Mouse (Mus musculus): Measurements from ENCODE around the gene Pex6.
A peak's percentile ranks its signal among the peaks of the same experiment; 100 is the strongest.

Gene Pex6

GRCm38 (mm10) chr17:46710959-46711597 lies at the start of gene Pex6:
Gene Pex6 (plus strand): TSS chr17:46711463.
- Histone ChIP-seq H3K36me3 (ENCODE audit: control insufficient read depth, insufficient read depth, low read length, poor library complexity, severe bottlenecking) (peaks cover 9% of the 10 kb centered on the region), H3K27me3 (ENCODE audit: control insufficient read depth, insufficient read depth, low read length, poor library complexity, severe bottlenecking) (no peaks in the 10 kb centered on the region)
- DNase-seq (ENCODE audit: low read depth, low spot score): peak; percentile 93

- H3K27me3 ChIP-seq (ENCODE audit: control insufficient read depth, insufficient read depth, low read length, poor library complexity, severe bottlenecking): no peaks in the 10 kb centered on the region
- no peak for DNase-seq (ENCODE audit: low read depth, low spot score)
- peaks cover 5% of the 10 kb centered on the region; the same call in 1 of the 2 replicates for H3K36me3 ChIP-seq (ENCODE audit: control insufficient read depth, insufficient read depth, low read length, poor library complexity, severe bottlenecking)
These were observed 49.3 kb upstream of the Pex6 start for GRCm38 (mm10) chr17:46661981-46662380.

GRCm38 (mm10) chr17:46662730-46663129 lies 48.5 kb upstream of the Pex6 start:
- no peak for DNase-seq (ENCODE audit: low read depth, low spot score)
- no peaks in the 10 kb centered on the region for H3K27me3 ChIP-seq (ENCODE audit: control insufficient read depth, insufficient read depth, low read length, poor library complexity, severe bottlenecking)
- H3K36me3 ChIP-seq (ENCODE audit: control insufficient read depth, insufficient read depth, low read length, poor library complexity, severe bottlenecking): peaks cover 7% of the 10 kb centered on the region; the same call in 1 of the 2 replicates

GRCm38 (mm10) chr17:46667712-46668111 lies 43.6 kb upstream of the Pex6 start:
- H3K36me3 ChIP-seq (ENCODE audit: control insufficient read depth, insufficient read depth, low read length, poor library complexity, severe bottlenecking): peaks cover 14% of the 10 kb centered on the region
- H3K27me3 ChIP-seq (ENCODE audit: control insufficient read depth, insufficient read depth, low read length, poor library complexity, severe bottlenecking): no peaks in the 10 kb centered on the region
- DNase-seq (ENCODE audit: low read depth, low spot score): no peak

- no peak for DNase-seq (ENCODE audit: low read depth, low spot score)
These were observed 41.4 kb upstream of the Pex6 start for GRCm38 (mm10) chr17:46669911-46670310.

GRCm38 (mm10) chr17:46673850-46674529 lies 37.3 kb upstream of the Pex6 start, which contains the start of gene Rrp36:
Gene Rrp36 (minus strand): TSS chr17:46674352.
- Histone ChIP-seq H3K27me3 (ENCODE audit: control insufficient read depth, insufficient read depth, low read length, poor library complexity, severe bottlenecking) (no peaks in the 10 kb centered on the region), H3K36me3 (ENCODE audit: control insufficient read depth, insufficient read depth, low read length, poor library complexity, severe bottlenecking) (peaks cover 10% of the 10 kb centered on the region)
- peak; percentile 92 for DNase-seq (ENCODE audit: low read depth, low spot score)

More at GRCm38 (mm10) chr17:46669911-46670310, 41.4 kb upstream of the Pex6 start:
- peaks cover 14% of the 10 kb centered on the region for H3K36me3 ChIP-seq (ENCODE audit: control insufficient read depth, insufficient read depth, low read length, poor library complexity, severe bottlenecking)
- no peaks in the 10 kb centered on the region for H3K27me3 ChIP-seq (ENCODE audit: control insufficient read depth, insufficient read depth, low read length, poor library complexity, severe bottlenecking)

GRCm38 (mm10) chr17:46674530-46675283 lies 36.6 kb upstream of the Pex6 start:
- peaks cover 7% of the 10 kb centered on the region for H3K36me3 ChIP-seq (ENCODE audit: control insufficient read depth, insufficient read depth, low read length, poor library complexity, severe bottlenecking)
- H3K27me3 ChIP-seq (ENCODE audit: control insufficient read depth, insufficient read depth, low read length, poor library complexity, severe bottlenecking): no peaks in the 10 kb centered on the region

GRCm38 (mm10) chr17:46678416-46678815 lies 32.8 kb upstream of the Pex6 start, which contains the start of gene Mea1:
Gene Mea1 (plus strand): TSS chr17:46678793.
- Histone ChIP-seq H3K27me3 (ENCODE audit: control insufficient read depth, insufficient read depth, low read length, poor library complexity, severe bottlenecking) (no peaks in the 10 kb centered on the region), H3K36me3 (ENCODE audit: control insufficient read depth, insufficient read depth, low read length, poor library complexity, severe bottlenecking) (peaks cover 2% of the 10 kb centered on the region)
- DNase-seq (ENCODE audit: low read depth, low spot score): no peak

More at GRCm38 (mm10) chr17:46674530-46675283, 36.6 kb upstream of the Pex6 start:
- no peak for DNase-seq (ENCODE audit: low read depth, low spot score)

- peaks cover 2% of the 10 kb centered on the region for H3K36me3 ChIP-seq (ENCODE audit: control insufficient read depth, insufficient read depth, low read length, poor library complexity, severe bottlenecking)
- DNase-seq (ENCODE audit: low read depth, low spot score): no peak
- H3K27me3 ChIP-seq (ENCODE audit: control insufficient read depth, insufficient read depth, low read length, poor library complexity, severe bottlenecking): no peaks in the 10 kb centered on the region
These were observed 32.4 kb upstream of the Pex6 start for GRCm38 (mm10) chr17:46678911-46679310.

GRCm38 (mm10) chr17:46679843-46680759 lies 31.2 kb upstream of the Pex6 start:
- peak; percentile 59 for DNase-seq (ENCODE audit: low read depth, low spot score)
- H3K27me3 ChIP-seq (ENCODE audit: control insufficient read depth, insufficient read depth, low read length, poor library complexity, severe bottlenecking): no peaks in the 10 kb centered on the region
- H3K36me3 ChIP-seq (ENCODE audit: control insufficient read depth, insufficient read depth, low read length, poor library complexity, severe bottlenecking): peaks cover 2% of the 10 kb centered on the region

- no peaks in the 10 kb centered on the region for H3K27me3 ChIP-seq (ENCODE audit: control insufficient read depth, insufficient read depth, low read length, poor library complexity, severe bottlenecking)
- DNase-seq (ENCODE audit: low read depth, low spot score): peak; percentile 99
- H3K36me3 ChIP-seq (ENCODE audit: control insufficient read depth, insufficient read depth, low read length, poor library complexity, severe bottlenecking): peaks cover 3% of the 10 kb centered on the region
These were observed 30.4 kb upstream of the Pex6 start, which contains the start of gene Klhdc3 for GRCm38 (mm10) chr17:46680760-46681373. Gene Klhdc3 (minus strand): TSS chr17:46680914.

GRCm38 (mm10) chr17:46681466-46682118 lies 29.7 kb upstream of the Pex6 start:
- no peaks in the 10 kb centered on the region for H3K27me3 ChIP-seq (ENCODE audit: control insufficient read depth, insufficient read depth, low read length, poor library complexity, severe bottlenecking)
- DNase-seq (ENCODE audit: low read depth, low spot score): no peak
- peaks cover 5% of the 10 kb centered on the region for H3K36me3 ChIP-seq (ENCODE audit: control insufficient read depth, insufficient read depth, low read length, poor library complexity, severe bottlenecking)

GRCm38 (mm10) chr17:46682654-46683389 lies 28.4 kb upstream of the Pex6 start:
- Histone ChIP-seq H3K27me3 (ENCODE audit: control insufficient read depth, insufficient read depth, low read length, poor library complexity, severe bottlenecking) (no peaks in the 10 kb centered on the region), H3K36me3 (ENCODE audit: control insufficient read depth, insufficient read depth, low read length, poor library complexity, severe bottlenecking) (peaks cover 4% of the 10 kb centered on the region)
- DNase-seq (ENCODE audit: low read depth, low spot score): no peak
